Mouse (Mus musculus) midbrain, embryonic 15.5 days (tissue): Measurements from ENCODE around the gene Mgst2. TPM values are rescaled to one million over a fixed set of nuclear protein-coding genes. Genes with fewer than 3 reads are reported as not detected.

Source experiments
- ATAC-seq: fragments of 200-750 bp; cut with Nextera tagmentation; replicated peaks from 2 replicates; pipeline ENCODE4 v1.8.0; 2017; ENCODE audit warnings: moderate TSS enrichment
- H3K27ac ChIP-seq: fragments of 300-500 bp; sonication (generic); 2 replicates; pipeline ENCODE4 v1.5.1; 2015; ENCODE audit warnings: mild to moderate bottlenecking, inconsistent platforms
- H3K27me3 ChIP-seq: fragments of 300-500 bp; sonication (generic); replicated peaks from 2 replicates; pipeline ENCODE4 v1.6.1; 2015; ENCODE audit warnings: inconsistent platforms
- H3K36me3 ChIP-seq: fragments of 300-500 bp; sonication (generic); replicated peaks from 2 replicates; pipeline ENCODE4 v1.6.1; 2015; ENCODE audit warnings: inconsistent platforms
- H3K4me1 ChIP-seq: fragments of 300-500 bp; sonication (generic); 2 replicates; pipeline ENCODE4 v1.6.1; 2015; ENCODE audit warnings: inconsistent platforms
- H3K4me2 ChIP-seq: fragments of 300-500 bp; sonication (generic); 2 replicates; pipeline ENCODE4 v1.6.1; 2015; ENCODE audit warnings: inconsistent platforms, mild to moderate bottlenecking, moderate library complexity
- H3K4me3 ChIP-seq: fragments of 300-500 bp; sonication (generic); 2 replicates; pipeline ENCODE4 v1.5.1; 2015; ENCODE audit warnings: mild to moderate bottlenecking, inconsistent platforms
- H3K9ac ChIP-seq: fragments of 300-500 bp; sonication (generic); 2 replicates; pipeline ENCODE4 v1.6.1; 2015; ENCODE audit warnings: mild to moderate bottlenecking, inconsistent platforms
- H3K9me3 ChIP-seq: fragments of 300-500 bp; sonication (generic); 2 replicates; pipeline ENCODE4 v1.6.1; 2016; ENCODE audit warnings: inconsistent platforms
- WGBS: fragments of 180-500 bp; shearing (Covaris S2); methylation state at CpG from one replicate; pipeline ENCODE4 v1.1.7; 2015; ENCODE audit warnings: mixed read lengths; 5-methylcytosine and 5-hydroxymethylcytosine counted together
- polyA plus RNA-seq: library from polyadenylated mRNA; unstranded; fragments of >200 nt; fragmentation: Nextera tagmentation; extraction: Ambion mirVana; gene quantifications from 2 replicates; pipeline ENCODE4 v1.2.1, GENCODE M21; 2015

Gene Mgst2
- polyA plus RNA-seq, 1 experiment from 2014 or later: 0.48 TPM

DNA sequence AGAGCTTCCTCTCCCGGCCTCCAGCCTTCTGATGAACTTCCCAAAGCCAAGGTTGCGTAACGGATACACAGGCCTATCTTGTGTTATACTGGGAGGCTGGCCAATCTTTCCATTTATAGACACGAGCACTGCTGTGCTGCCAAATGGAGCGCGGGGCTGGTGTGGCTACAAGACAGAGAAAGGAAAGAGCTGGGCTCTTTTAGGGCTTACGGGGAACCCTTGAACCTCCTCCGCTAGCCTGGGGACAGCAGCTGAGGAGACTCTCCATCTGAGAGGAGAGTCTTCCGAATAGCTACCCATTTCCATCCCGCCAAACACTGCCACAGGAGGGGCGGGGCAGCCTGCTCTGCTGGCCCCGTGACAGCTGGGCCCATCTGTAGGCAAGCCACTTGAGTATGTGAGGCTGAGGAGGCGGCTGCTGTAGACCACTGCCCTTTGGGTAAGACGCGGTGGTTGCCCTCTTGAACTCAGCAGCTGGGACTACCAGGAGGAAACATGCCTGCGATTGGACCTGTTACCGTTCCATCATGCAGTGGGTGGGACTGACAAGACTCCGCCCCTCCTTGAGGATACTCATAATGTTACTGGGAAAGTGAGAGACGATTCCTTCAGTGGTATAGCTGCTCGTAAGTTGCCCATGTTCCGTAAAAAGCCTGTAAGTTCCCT lies 48.7 kb downstream of the Mgst2 start:
- Histone ChIP-seq H3K36me3 (no peaks in the 10 kb centered on the region), H3K9ac (no peak overlapping the region), H3K4me3 (no peak overlapping the region), H3K4me1 (peaks cover 8% of the 10 kb centered on the region), H3K27ac (peak overlapping the region; percentile 28), H3K4me2 (no peak overlapping the region), H3K27me3 (no peaks in the 10 kb centered on the region), H3K9me3 (no peaks in the 10 kb centered on the region)
- 67% methylated on average over 21 of the region's 21 CpGs for WGBS
- ATAC-seq: peak; percentile 57; the same call in 1 of the 2 replicates

DNA sequence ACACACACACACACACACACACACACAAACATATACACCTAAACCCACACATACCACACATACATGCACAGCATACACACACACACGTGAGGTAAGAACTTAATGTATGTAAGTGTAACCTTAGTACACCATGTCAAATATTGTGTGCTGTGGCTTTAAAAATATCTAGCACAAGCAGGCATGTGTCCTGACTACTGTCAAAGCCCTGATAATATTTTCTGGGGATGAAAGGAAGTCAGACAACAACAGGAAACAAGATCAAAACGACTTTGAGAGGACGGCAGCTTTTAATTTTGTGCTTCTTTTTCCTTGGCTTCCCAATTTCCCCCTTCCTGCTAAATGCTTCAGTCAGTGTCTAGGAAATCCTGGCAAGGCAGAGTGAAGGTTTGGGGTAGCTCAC lies 52.2 kb downstream of the Mgst2 start:
- 58% methylated on average over 3 of the region's 3 CpGs for WGBS
- ATAC-seq: no peak
- Histone ChIP-seq H3K9ac (no peak overlapping the region), H3K4me3 (no peak overlapping the region), H3K9me3 (no peaks in the 10 kb centered on the region), H3K4me1 (peaks cover 8% of the 10 kb centered on the region), H3K36me3 (no peaks in the 10 kb centered on the region), H3K27ac (no peak overlapping the region), H3K27me3 (no peaks in the 10 kb centered on the region), H3K4me2 (no peak overlapping the region)

DNA sequence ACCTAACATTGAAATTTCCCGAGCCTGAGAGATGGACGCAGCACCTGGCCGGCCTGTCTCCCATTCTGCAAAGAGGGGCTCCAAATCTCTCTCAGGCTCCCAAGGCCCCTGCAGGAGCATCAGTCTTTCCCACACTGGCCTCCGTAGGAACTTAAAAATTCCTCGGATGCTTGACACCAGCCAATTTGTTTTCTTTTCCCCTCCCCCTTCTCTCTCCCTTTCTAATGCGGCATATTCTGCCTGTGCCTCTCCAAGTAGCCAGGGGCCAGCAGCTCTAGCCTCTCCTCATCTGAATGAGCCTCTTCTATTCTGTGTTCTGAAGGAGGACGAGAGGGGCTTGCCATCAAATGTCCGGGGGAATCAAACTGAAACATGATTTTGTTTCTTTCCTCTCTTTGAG lies 53.1 kb downstream of the Mgst2 start:
- H3K27me3 ChIP-seq: no peaks in the 10 kb centered on the region
- no peak overlapping the region for H3K4me3 ChIP-seq
- peaks cover 8% of the 10 kb centered on the region for H3K4me1 ChIP-seq
- ATAC-seq: no peak
- no peak overlapping the region for H3K9ac ChIP-seq
- 0 out of 2 replicates have a peak overlapping the region, but pooled peaks have one; percentile 12 for H3K27ac ChIP-seq
- no peak overlapping the region for H3K4me2 ChIP-seq
- no peaks in the 10 kb centered on the region for H3K36me3 ChIP-seq
- WGBS: 23% methylated on average over 8 of the region's 8 CpGs
- H3K9me3 ChIP-seq: no peaks in the 10 kb centered on the region

DNA sequence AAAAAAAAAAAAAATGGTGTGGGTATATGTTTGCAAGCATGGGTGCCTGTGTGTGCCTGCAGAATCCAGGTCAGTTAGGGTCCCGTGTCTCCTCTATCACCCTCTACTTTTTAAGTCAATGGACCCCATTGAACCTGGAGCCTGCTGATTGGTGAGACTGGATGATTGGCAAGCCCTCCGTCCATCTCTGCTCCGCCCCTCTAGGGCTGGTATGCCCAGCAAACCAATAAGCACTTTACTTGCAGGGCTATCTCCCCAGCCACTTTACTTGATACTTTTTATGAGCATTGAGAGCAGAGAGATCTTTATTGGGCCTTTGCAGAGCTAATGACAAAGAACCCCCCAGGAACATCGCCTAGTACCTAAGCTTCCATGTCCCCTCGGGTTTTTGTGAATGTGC lies 54.3 kb downstream of the Mgst2 start:
- Histone ChIP-seq H3K9ac (no peak overlapping the region), H3K36me3 (no peaks in the 10 kb centered on the region), H3K4me3 (no peak overlapping the region), H3K4me2 (no peak overlapping the region), H3K27me3 (no peaks in the 10 kb centered on the region), H3K4me1 (peaks cover 8% of the 10 kb centered on the region), H3K9me3 (no peaks in the 10 kb centered on the region), H3K27ac (no peak overlapping the region)
- WGBS: 88% methylated on average over 5 of the region's 5 CpGs
- ATAC-seq: no peak

DNA sequence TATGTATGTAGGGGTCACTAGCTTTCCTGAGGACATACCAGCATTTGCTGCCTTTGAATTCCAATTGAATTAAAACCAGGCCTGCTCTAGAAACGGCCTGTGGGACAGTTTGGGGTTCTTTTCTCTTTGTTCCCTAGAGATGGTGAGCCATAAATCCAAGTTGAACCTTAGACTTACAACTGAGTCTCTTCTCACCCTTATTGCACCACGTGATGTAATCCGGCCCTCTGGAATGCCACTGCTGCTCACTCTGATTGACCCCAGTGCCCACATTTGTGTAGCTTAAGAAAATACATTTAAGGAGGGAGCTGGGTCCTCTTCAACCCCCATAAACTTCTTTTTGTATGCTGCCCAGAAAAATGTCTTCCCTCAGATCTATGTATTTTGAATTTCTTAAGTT lies 57.3 kb downstream of the Mgst2 start:
- H3K36me3 ChIP-seq: no peaks in the 10 kb centered on the region
- H3K27ac ChIP-seq: no peak overlapping the region
- H3K4me2 ChIP-seq: no peak overlapping the region
- no peak for ATAC-seq
- no peaks in the 10 kb centered on the region for H3K9me3 ChIP-seq
- WGBS: 71% methylated on average over 3 of the region's 3 CpGs
- H3K4me1 ChIP-seq: peaks cover 7% of the 10 kb centered on the region
- no peak overlapping the region for H3K9ac ChIP-seq
- no peak overlapping the region for H3K4me3 ChIP-seq
- no peaks in the 10 kb centered on the region for H3K27me3 ChIP-seq

DNA sequence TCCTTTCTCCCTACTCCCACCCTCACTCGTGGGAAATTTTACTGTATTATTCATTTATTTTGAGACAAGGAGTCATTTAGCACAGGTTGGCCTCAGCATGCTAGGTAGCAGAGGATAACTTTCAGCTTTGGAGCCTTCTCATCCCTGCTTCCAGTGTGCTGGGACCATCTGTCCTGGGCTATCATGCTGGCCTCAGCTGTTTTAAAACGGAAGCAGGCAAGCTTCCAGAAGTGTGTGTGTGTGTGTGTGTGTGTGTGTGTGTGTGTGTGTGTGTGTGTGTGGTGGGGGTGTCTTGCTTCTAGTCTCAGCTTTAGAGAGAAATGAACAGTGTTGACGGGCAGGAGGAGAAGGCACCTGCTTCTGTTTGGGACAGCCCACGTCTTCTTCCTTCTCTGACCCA lies 57.7 kb downstream of the Mgst2 start:
- no peaks in the 10 kb centered on the region for H3K36me3 ChIP-seq
- no peak overlapping the region for H3K4me2 ChIP-seq
- WGBS: 77% methylated on average over 4 of the region's 4 CpGs
- H3K4me3 ChIP-seq: no peak overlapping the region
- H3K4me1 ChIP-seq: peaks cover 4% of the 10 kb centered on the region
- H3K9me3 ChIP-seq: no peaks in the 10 kb centered on the region
- no peaks in the 10 kb centered on the region for H3K27me3 ChIP-seq
- H3K27ac ChIP-seq: no peak overlapping the region
- no peak for ATAC-seq
- no peak overlapping the region for H3K9ac ChIP-seq

DNA sequence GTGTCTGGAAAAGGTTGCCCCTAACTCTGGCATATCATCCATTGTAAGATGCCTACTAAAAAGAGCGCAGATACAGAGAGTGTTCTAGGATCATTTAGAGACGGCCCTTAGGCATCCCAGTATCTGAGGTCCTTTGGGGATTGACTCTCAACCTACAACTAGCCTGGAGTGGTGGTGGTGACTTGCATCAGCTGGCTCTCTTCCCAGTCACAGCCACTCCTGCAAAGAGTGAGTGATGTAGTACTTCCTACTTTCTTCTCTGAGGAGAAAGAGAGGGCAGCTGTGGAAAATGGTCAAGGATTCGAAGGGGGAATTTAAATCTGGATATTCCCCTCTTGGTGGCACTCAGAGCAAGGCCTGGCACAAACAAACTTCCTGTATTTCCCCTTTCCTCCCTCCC lies 59.2 kb downstream of the Mgst2 start:
- H3K36me3 ChIP-seq: no peaks in the 10 kb centered on the region
- no peaks in the 10 kb centered on the region for H3K27me3 ChIP-seq
- H3K9ac ChIP-seq: no peak overlapping the region
- no peak overlapping the region for H3K4me3 ChIP-seq
- no peak for ATAC-seq
- H3K4me2 ChIP-seq: no peak overlapping the region
- H3K9me3 ChIP-seq: no peaks in the 10 kb centered on the region
- H3K4me1 ChIP-seq: no peaks in the 10 kb centered on the region
- WGBS: 88% methylated on average over 3 of the region's 3 CpGs
- no peak overlapping the region for H3K27ac ChIP-seq

DNA sequence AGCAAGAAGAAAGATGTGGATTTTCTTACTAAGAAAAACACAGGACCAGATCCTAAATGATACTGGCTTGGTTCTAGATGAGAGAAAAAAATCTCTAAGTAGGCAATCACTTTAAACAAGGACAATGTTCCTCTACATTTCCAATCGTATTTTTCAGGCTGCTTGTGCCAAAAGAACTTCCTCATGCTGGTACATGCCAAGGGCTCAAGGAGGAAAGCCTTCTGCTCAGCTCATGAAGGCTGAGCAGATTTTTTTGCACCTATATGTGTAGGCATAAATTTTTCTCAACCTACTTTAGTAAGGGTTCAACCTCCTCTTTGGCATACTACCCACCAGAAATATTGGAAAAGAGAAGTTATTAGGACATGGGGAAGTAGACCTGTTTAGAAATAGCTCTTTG lies 59.8 kb downstream of the Mgst2 start:
- Histone ChIP-seq H3K4me2 (no peak overlapping the region), H3K27ac (no peak overlapping the region), H3K4me1 (no peaks in the 10 kb centered on the region), H3K4me3 (no peak overlapping the region), H3K36me3 (no peaks in the 10 kb centered on the region), H3K9ac (no peak overlapping the region), H3K27me3 (no peaks in the 10 kb centered on the region), H3K9me3 (no peaks in the 10 kb centered on the region)
- no peak for ATAC-seq
- 69% methylated on average over 1 of the region's 1 CpGs for WGBS

DNA sequence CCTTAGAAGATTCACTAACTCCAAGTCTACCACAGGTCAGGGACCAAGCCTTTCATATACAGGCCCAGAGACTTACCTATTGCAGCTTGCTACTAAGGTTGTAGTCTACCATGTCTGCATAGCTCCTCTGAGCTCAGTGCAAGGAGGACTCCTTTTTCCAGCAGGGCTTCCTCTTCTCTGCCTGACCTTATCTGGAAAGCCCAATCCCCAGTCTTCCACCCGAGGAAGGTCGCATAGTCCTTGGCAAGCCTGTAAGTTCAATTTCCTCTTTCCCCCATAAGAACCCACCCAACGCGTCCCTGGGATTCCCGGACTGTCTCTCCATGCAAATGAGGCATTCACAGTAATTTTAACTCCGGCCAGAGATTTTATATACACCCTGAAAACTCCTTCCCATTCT lies 66.1 kb downstream of the Mgst2 start:
- no peaks in the 10 kb centered on the region for H3K9me3 ChIP-seq
- no peaks in the 10 kb centered on the region for H3K27me3 ChIP-seq
- no peak for ATAC-seq
- H3K9ac ChIP-seq: no peak overlapping the region
- no peak overlapping the region for H3K4me2 ChIP-seq
- H3K27ac ChIP-seq: no peak overlapping the region
- H3K4me1 ChIP-seq: peaks cover 24% of the 10 kb centered on the region
- H3K4me3 ChIP-seq: no peak overlapping the region
- no peaks in the 10 kb centered on the region for H3K36me3 ChIP-seq
- 92% methylated on average over 6 of the region's 6 CpGs for WGBS

DNA sequence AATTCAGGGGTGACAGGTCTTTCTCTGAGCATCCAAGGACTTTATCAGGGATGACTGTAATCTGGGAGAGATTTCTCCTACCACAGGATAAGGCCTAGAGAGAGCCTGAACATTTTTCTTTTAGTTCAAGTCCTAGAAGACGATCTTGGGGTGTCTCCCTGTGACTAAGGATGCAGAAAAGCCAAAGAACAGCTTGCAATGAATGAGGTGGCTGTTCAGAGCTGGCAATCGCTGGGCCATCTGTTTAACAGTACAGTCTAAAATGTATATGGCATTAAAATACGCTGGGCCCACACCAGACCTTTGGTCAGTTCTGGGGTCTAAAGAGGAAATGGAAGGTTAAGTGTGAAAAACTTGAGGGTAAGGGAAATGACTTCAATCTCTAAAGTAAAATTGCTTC lies 67.3 kb downstream of the Mgst2 start:
- H3K36me3 ChIP-seq: no peaks in the 10 kb centered on the region
- peak overlapping the region; percentile 5; the same call in 1 of the 2 replicates for H3K27ac ChIP-seq
- H3K27me3 ChIP-seq: no peaks in the 10 kb centered on the region
- no peak for ATAC-seq
- no peak overlapping the region for H3K9ac ChIP-seq
- H3K4me2 ChIP-seq: no peak overlapping the region
- H3K9me3 ChIP-seq: no peaks in the 10 kb centered on the region
- H3K4me1 ChIP-seq: peaks cover 37% of the 10 kb centered on the region
- H3K4me3 ChIP-seq: no peak overlapping the region
- WGBS: 83% methylated on average over 3 of the region's 3 CpGs

DNA sequence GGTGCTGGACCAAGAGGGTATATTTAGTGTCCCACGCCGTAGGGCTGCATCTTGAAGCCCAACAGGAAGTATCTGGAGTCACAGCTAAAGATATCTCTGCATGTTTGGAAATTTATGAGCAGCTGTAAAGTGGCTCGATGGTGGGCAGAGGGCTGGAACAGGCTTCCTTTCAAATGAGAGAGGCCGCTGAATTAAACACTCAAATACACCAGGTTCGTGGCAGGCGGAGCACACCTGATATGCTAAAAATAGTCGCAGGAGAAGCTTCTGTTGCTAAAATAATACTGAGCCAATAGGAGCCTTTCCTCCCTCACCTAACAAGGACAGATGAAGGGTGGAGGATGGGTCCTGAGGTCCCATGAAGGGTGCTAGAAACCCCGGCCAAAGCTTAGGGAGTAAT lies 67.8 kb downstream of the Mgst2 start:
- H3K27me3 ChIP-seq: no peaks in the 10 kb centered on the region
- no peak overlapping the region for H3K9ac ChIP-seq
- no peaks in the 10 kb centered on the region for H3K9me3 ChIP-seq
- no peak overlapping the region for H3K4me3 ChIP-seq
- no peaks in the 10 kb centered on the region for H3K36me3 ChIP-seq
- 72% methylated on average over 8 of the region's 8 CpGs for WGBS
- H3K27ac ChIP-seq: peak overlapping the region; percentile 20; the same call in 1 of the 2 replicates
- ATAC-seq: no peak
- peaks cover 40% of the 10 kb centered on the region for H3K4me1 ChIP-seq
- H3K4me2 ChIP-seq: no peak overlapping the region

DNA sequence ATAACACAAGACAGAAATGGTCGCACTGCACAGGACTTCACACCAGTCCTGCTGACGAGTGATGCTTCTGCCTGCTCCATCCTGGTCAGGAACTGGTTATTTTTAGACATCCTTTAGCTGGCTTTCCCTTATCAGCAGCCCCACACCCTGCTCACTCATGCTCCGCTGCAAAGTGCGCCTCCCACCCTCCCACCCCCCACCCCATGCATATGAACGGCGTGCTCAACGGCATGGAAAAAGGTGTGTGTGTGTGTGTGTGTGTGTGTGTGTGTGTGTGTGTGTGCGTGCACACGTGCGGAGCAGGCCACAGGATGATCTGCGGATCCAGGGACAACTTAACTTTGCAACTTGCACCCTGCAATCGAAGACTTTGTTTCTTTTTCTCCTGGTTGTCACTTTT lies 68.3 kb downstream of the Mgst2 start:
- no peaks in the 10 kb centered on the region for H3K36me3 ChIP-seq
- WGBS: 71% methylated on average over 12 of the region's 12 CpGs
- peak overlapping the region; percentile 70; the same call in 1 of the 2 replicates for H3K27ac ChIP-seq
- peaks cover 40% of the 10 kb centered on the region for H3K4me1 ChIP-seq
- no peak overlapping the region for H3K9ac ChIP-seq
- no peak overlapping the region for H3K4me2 ChIP-seq
- H3K27me3 ChIP-seq: no peaks in the 10 kb centered on the region
- ATAC-seq: peak; percentile 46
- H3K4me3 ChIP-seq: no peak overlapping the region
- no peaks in the 10 kb centered on the region for H3K9me3 ChIP-seq

DNA sequence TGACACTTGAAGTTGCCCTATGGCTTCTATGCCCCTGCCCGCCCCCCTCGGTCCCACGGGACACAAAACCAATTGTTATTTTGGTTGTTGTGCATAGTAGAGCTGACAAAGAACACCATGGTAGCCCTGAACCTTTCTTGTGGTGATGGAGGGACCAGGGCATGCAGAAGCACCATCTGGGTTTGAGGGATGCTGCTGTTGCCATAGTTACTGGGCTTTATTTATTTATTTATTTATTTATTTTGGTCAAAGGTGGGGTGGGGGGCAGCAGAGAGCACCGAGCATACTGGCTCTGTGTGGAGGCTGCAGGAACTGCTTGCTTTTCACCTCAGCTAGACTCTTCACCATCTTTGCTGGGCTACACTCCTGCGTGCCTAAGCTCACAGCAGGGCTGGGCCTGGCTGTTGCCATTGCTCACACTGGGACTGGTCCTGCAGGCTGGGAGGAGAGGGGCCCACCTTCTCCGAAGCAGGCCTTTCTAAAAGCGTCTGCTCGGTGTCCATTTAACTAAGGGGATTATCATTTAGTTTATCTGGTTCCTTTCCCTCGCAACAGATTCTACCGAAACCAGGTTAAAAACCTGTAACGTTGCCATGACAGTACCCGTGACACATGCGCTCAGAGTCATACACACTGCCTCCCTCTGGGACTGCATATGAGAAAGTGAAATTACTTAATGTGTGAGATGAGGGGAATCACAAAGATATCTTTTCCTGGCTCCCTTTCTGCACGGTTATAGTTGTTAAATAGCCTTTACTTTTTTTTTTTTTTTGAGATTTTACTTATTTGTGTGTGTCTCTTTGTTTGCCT lies 69.2 kb downstream of the Mgst2 start:
- Histone ChIP-seq H3K4me2 (no peak overlapping the region), H3K9me3 (no peaks in the 10 kb centered on the region), H3K36me3 (no peaks in the 10 kb centered on the region), H3K27ac (peak overlapping the region; percentile 70), H3K9ac (no peak overlapping the region), H3K4me1 (peaks cover 40% of the 10 kb centered on the region), H3K27me3 (no peaks in the 10 kb centered on the region), H3K4me3 (no peak overlapping the region)
- peak; percentile 73 for ATAC-seq
- 31% methylated on average over 14 of the region's 14 CpGs for WGBS
